Mouse (Mus musculus) effector memory CD4-positive, alpha-beta T cell, adult 7 months (primary cell): Measurements from ENCODE around the gene Gm4836. TPM values are rescaled to one million over a fixed set of nuclear protein-coding genes. Genes with fewer than 3 reads are reported as not detected.

ENCODE experiments used
- polyA plus RNA-seq: library from polyadenylated mRNA; unstranded; fragments of 100-300 nt; shearing (Covaris generic); gene quantifications from one replicate; pipeline ENCODE4 v1.2.1, GENCODE M21; 2017

Gene Gm4836
- not detected for polyA plus RNA-seq

GRCm38 (mm10) chrX:28293532-28293931 lies at the start of gene Gm4836:
TSS of gene Gm4836 (minus strand) at chrX:28293632.

